ENCODE assay signal across 11 mouse cellular contexts in the genomic region with DNA sequence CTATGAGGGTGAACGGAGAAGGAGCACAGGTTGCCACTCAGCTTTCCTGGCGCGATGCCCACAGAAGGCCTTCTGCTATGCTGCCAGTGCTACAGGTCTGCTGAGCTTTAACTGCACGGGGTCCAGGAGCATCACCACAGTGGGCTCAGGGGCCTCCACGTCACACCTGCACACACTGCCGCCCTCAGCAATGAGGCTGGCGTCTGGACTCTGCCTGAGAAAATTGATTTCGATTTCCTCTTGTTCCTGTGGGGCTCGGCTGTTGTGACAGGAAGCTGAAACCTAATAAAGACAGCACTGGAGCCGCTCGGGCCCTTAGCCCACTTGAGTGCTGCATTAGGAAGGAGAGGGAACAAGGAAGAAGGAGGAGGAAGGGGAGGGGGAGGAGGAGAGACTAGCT.
DNase-seq lines count a peak whose midpoint lies in the region; ATAC-seq and TF ChIP-seq lines count a peak whose summit lies in the region.
"Had no signal": no experiment of that assay in that cellular context is flagged by ENCODE, and none has a peak within 500 bp of the region (broad histone marks: within the 10 kb centered on the region; RNA-seq: fewer than 3 reads in every experiment).

No protein-coding gene starts in this region.

- ATAC-seq in kidney, embryonic 16.5 days (ENCODE audit: low FRiP score, low TSS enrichment): 0 out of 2 replicates have a peak, but pooled peaks have one; percentile 31
- no peak for ATAC-seq in kidney, embryonic 15.5 days (replicated peaks; ENCODE audit: low FRiP score)
- ATAC-seq in hindbrain, postnatal 0 days: 0 out of 2 replicates have a peak, but pooled peaks have one; percentile 49
- no peak for ATAC-seq in liver, embryonic 12.5 days

- H3K36me3 ChIP-seq in kidney, embryonic 16.5 days (ENCODE audit: insufficient read depth, low read length): no peaks in the 10 kb centered on the region
- no peaks in the 10 kb centered on the region for H3K36me3 ChIP-seq in kidney, embryonic 15.5 days
- no peaks in the 10 kb centered on the region for H3K36me3 ChIP-seq in hindbrain, postnatal 0 days (ENCODE audit: insufficient read depth, low read length)
- no peaks in the 10 kb centered on the region for H3K36me3 ChIP-seq in liver, embryonic 12.5 days

- H3K4me3 ChIP-seq in kidney, embryonic 16.5 days (ENCODE audit: low read length): no peak overlapping the region
- no peak overlapping the region for H3K4me3 ChIP-seq in kidney, embryonic 15.5 days (replicated peaks)
- H3K4me3 ChIP-seq in hindbrain, postnatal 0 days (ENCODE audit: low read length): no peak overlapping the region
- no peak overlapping the region for H3K4me3 ChIP-seq in liver, embryonic 12.5 days

- no peak overlapping the region for H3K4me2 ChIP-seq in kidney, embryonic 16.5 days (replicated peaks; ENCODE audit: low read depth, low read length)
- H3K4me2 ChIP-seq in kidney, embryonic 15.5 days: no peak overlapping the region
- no peak overlapping the region for H3K4me2 ChIP-seq in hindbrain, postnatal 0 days (ENCODE audit: low read depth, low read length)
- no peak overlapping the region for H3K4me2 ChIP-seq in liver, embryonic 12.5 days

- no peaks in the 10 kb centered on the region for H3K27me3 ChIP-seq in kidney, embryonic 16.5 days (ENCODE audit: insufficient read depth, low read length)
- no peaks in the 10 kb centered on the region for H3K27me3 ChIP-seq in kidney, embryonic 15.5 days
- H3K27me3 ChIP-seq in hindbrain, postnatal 0 days (ENCODE audit: insufficient read depth, low read length): no peaks in the 10 kb centered on the region
- H3K27me3 ChIP-seq in liver, embryonic 12.5 days (replicated peaks): no peaks in the 10 kb centered on the region

- DNase-seq in adrenal gland, postnatal 14 days: peak; percentile 16
- no peak for DNase-seq in adrenal gland, adult 2 months
- peak; percentile 18 for DNase-seq in 3134 (ENCODE audit: extremely low read depth, insufficient read length, low spot score)
- DNase-seq in hindbrain, postnatal 0 days (ENCODE audit: low spot score): peak; percentile 42
- no peak for DNase-seq in spleen, postnatal 10 days (ENCODE audit: low spot score in 2 of 2)
- DNase-seq: cerebellum, adult 2 months; gastrocnemius, postnatal 25 days had no signal

- no peak for TF ChIP-seq CTCF in hindbrain, postnatal 0 days (IDR thresholded peaks at IDR 0.05; ENCODE audit: low read depth)

- 32% methylated on average over 11 of the region's 11 CpGs for WGBS in kidney, embryonic 16.5 days
- WGBS in kidney, embryonic 15.5 days: 32% methylated on average over 11 of the region's 11 CpGs
- WGBS in hindbrain, postnatal 0 days: 49% methylated on average over 11 of the region's 11 CpGs
- 48% methylated on average over 11 of the region's 11 CpGs for WGBS in liver, embryonic 12.5 days (ENCODE audit: insufficient replicate concordance)

- H3K9ac ChIP-seq in kidney, embryonic 16.5 days (replicated peaks; ENCODE audit: low read length): no peak overlapping the region
- no peak overlapping the region for H3K9ac ChIP-seq in kidney, embryonic 15.5 days
- no peak overlapping the region for H3K9ac ChIP-seq in hindbrain, postnatal 0 days (replicated peaks; ENCODE audit: low read length)
- H3K9ac ChIP-seq in liver, embryonic 12.5 days: no peak overlapping the region

- H3K4me1 ChIP-seq in kidney, embryonic 16.5 days (ENCODE audit: insufficient read depth, low read length): no peaks in the 10 kb centered on the region
- H3K4me1 ChIP-seq in kidney, embryonic 15.5 days: peaks cover 14% of the 10 kb centered on the region
- H3K4me1 ChIP-seq in hindbrain, postnatal 0 days (ENCODE audit: insufficient read depth, low read length): no peaks in the 10 kb centered on the region
- no peaks in the 10 kb centered on the region for H3K4me1 ChIP-seq in liver, embryonic 12.5 days

- H3K9me3 ChIP-seq in kidney, embryonic 16.5 days (ENCODE audit: low read length): no peaks in the 10 kb centered on the region
- H3K9me3 ChIP-seq in kidney, embryonic 15.5 days (replicated peaks): no peaks in the 10 kb centered on the region
- no peaks in the 10 kb centered on the region for H3K9me3 ChIP-seq in hindbrain, postnatal 0 days (ENCODE audit: low read length)
- H3K9me3 ChIP-seq in liver, embryonic 12.5 days (replicated peaks): no peaks in the 10 kb centered on the region

- H3K27ac ChIP-seq in kidney, embryonic 16.5 days (ENCODE audit: low read length): no peak overlapping the region
- H3K27ac ChIP-seq in kidney, embryonic 15.5 days: no peak overlapping the region; the same call in 1 of the 2 replicates
- H3K27ac ChIP-seq in hindbrain, postnatal 0 days: no peak overlapping the region
- H3K27ac ChIP-seq in liver, embryonic 12.5 days: no peak overlapping the region
- H3K27ac ChIP-seq: macrophage had no signal

Comparison
In these comparisons a context has a peak if more than half of its experiments do, and no peak if none do; other contexts are left out.
1. DNase-seq: peak in adrenal gland, postnatal 14 days (single experiment), 3134 (single experiment) and hindbrain, postnatal 0 days (single experiment); none in adrenal gland, adult 2 months (single experiment) and spleen, postnatal 10 days (0 of 2).
2. ATAC-seq: peak in kidney, embryonic 16.5 days (single experiment) and hindbrain, postnatal 0 days (single experiment); none in kidney, embryonic 15.5 days (single experiment) and liver, embryonic 12.5 days (single experiment).